In the genomic region with DNA sequence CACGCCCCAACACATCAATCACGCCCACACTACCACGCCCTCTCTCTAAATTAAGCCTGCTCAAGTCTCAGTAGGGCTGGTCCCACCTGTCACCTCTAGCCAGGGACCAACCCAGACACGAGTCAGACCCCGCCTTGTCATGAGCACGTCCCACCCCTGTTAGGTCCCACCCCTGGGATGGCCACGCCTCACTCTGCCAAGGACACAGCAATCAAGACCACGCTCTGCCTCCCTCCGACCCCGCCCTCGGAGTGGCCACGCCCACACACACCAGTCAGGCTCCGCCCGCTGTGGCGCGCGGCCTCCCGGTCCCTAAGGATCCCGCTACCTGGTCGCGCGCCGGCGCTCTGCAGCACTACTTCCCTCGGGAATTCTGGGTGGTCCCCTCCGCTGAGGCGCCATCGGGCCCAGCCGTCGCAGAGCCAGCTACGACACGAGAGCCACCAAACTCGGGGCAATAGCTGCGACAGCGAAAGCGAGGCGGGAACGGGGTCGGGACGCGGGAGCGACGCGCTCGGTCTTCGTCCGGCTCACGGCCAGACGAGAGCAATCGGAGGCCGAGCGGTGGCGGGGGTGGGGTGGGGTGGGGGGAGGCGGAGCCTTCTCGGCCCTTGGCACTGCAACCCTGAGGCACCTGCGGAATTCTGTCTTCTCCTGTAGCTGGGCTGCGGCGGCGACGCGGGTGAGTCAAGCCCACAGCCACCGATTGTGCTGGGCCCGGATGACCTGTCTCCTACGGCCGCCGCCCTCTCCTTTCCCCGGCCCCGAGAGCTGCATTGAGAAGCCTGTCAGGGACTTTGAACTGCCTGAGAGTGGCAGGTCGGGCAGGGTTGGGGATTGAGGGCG, we compare ENCODE assay signal across 8 mouse cellular contexts. TPM values are rescaled to one million over a fixed set of nuclear protein-coding genes. Genes with fewer than 3 reads are reported as not detected.
DNase-seq lines count a peak whose midpoint lies in the region; ATAC-seq and TF ChIP-seq lines count a peak whose summit lies in the region.

TSS of gene Hexdc (plus strand) at position 273 of the 846 bp plus-strand sequence.
TSS of gene Ogfod3 (minus strand) at position 551 of the 846 bp plus-strand sequence.

- intact Hi-C loops in heart, postnatal 36 days (cut with DNase I), result no loop called here

- H3K4me3 ChIP-seq in G1E (ENCODE audit: low read depth, low read length), result peak within 1 kb of the TSS; percentile 91
- H3K4me3 ChIP-seq in forebrain, embryonic 16.5 days (replicated peaks; ENCODE audit: low read length), result peak within 1 kb of the TSS; percentile 77
- peak within 1 kb of the TSS; percentile 74 for H3K4me3 ChIP-seq in layer of hippocampus, adult 2 months
- H3K4me3 ChIP-seq in lung, embryonic 14.5 days (ENCODE audit: low read depth, low read length), result peak within 1 kb of the TSS; percentile 60
- peak within 1 kb of the TSS; percentile 80 for H3K4me3 ChIP-seq in olfactory bulb, adult 2 months (ENCODE audit: insufficient read depth, low read depth, low read length)
- peak within 1 kb of the TSS; percentile 91 for H3K4me3 ChIP-seq in thymus, adult 2 months (ENCODE audit: control insufficient read depth, insufficient read depth, low read length)

- H3K27ac ChIP-seq in forebrain, embryonic 16.5 days (ENCODE audit: low read length), result peak within 1 kb of the TSS; percentile 89
- peak within 1 kb of the TSS; percentile 94 for H3K27ac ChIP-seq in layer of hippocampus, adult 2 months
- H3K27ac ChIP-seq in lung, embryonic 14.5 days (ENCODE audit: low read depth), result peak within 1 kb of the TSS; percentile 79
- peak within 1 kb of the TSS; percentile 76 for H3K27ac ChIP-seq in olfactory bulb, adult 2 months (ENCODE audit: insufficient read depth, low read depth, low read length)
- no peak within 1 kb of the TSS for H3K27ac ChIP-seq in thymus, adult 2 months (ENCODE audit: control insufficient read depth, insufficient read depth, low read length)

- TF ChIP-seq CTCF in G1E (IDR thresholded peaks at IDR 0.05; ENCODE audit: low read depth, low read length), result no peak
- no peak for TF ChIP-seq CTCF in layer of hippocampus, adult 2 months (conservative IDR thresholded peaks at IDR 0.05)
- no peak for TF ChIP-seq CTCF in lung, embryonic 14.5 days (IDR thresholded peaks at IDR 0.05; ENCODE audit: low read depth)
- no peak for TF ChIP-seq CTCF in olfactory bulb, adult 2 months (IDR thresholded peaks at IDR 0.05; ENCODE audit: insufficient read depth, low read depth, low read length)
- peak; percentile 59; the same call in 1 of the 2 replicates for TF ChIP-seq CTCF in thymus, adult 2 months (IDR thresholded peaks at IDR 0.05; ENCODE audit: borderline replicate concordance, control insufficient read depth, extremely low read depth, insufficient read depth, low read length, poor library complexity)

- TF ChIP-seq POLR2A in olfactory bulb, adult 2 months (IDR thresholded peaks at IDR 0.05; ENCODE audit: insufficient read depth, low read depth, low read length), result peak; percentile 52
- peak; percentile 41; the same call in 1 of the 2 replicates for TF ChIP-seq POLR2A in thymus, adult 2 months (IDR thresholded peaks at IDR 0.05; ENCODE audit: control insufficient read depth, extremely low read depth, insufficient read depth, low read length, poor library complexity)

- ATAC-seq in G1E (ENCODE audit: extremely low read depth, insufficient number of reproducible peaks, low FRiP score, poor library complexity, severe bottlenecking), result peak; percentile 97
- peak; percentile 96 for ATAC-seq in forebrain, embryonic 16.5 days
- peak; percentile 98 for ATAC-seq in lung, embryonic 14.5 days (ENCODE audit: insufficient read depth)

- H3K36me3 ChIP-seq in G1E (replicated peaks), result peaks cover 25% of the 10 kb centered on the region
- H3K36me3 ChIP-seq in forebrain, embryonic 16.5 days (ENCODE audit: control insufficient read depth, insufficient read depth), result peaks cover 3% of the 10 kb centered on the region; the same call in 1 of the 2 replicates
- H3K36me3 ChIP-seq in lung, embryonic 14.5 days (ENCODE audit: insufficient read depth), result peaks cover 17% of the 10 kb centered on the region; the same call in 1 of the 2 replicates
- no peaks in the 10 kb centered on the region for H3K36me3 ChIP-seq in thymus, adult 2 months (ENCODE audit: control insufficient read depth, insufficient read depth, low read length)

- H3K9me3 ChIP-seq in G1E (replicated peaks), result no peaks in the 10 kb centered on the region
- no peaks in the 10 kb centered on the region for H3K9me3 ChIP-seq in forebrain, embryonic 16.5 days (ENCODE audit: control insufficient read depth, low read length)
- no peaks in the 10 kb centered on the region for H3K9me3 ChIP-seq in lung, embryonic 14.5 days (ENCODE audit: low read depth, low read length)

- H3K27me3 ChIP-seq in G1E (ENCODE audit: insufficient read depth, low read length), result no peaks in the 10 kb centered on the region
- no peaks in the 10 kb centered on the region for H3K27me3 ChIP-seq in forebrain, embryonic 16.5 days (replicated peaks; ENCODE audit: control insufficient read depth, insufficient read depth, low read length)
- no peaks in the 10 kb centered on the region for H3K27me3 ChIP-seq in lung, embryonic 14.5 days (ENCODE audit: insufficient read depth, low read length)
- H3K27me3 ChIP-seq in thymus, adult 2 months (ENCODE audit: control insufficient read depth, insufficient read depth, low read length), result no peaks in the 10 kb centered on the region

- WGBS in forebrain, embryonic 16.5 days, result 0% methylated on average over 63 of the region's 70 CpGs
- under 1% methylated on average over 68 of the region's 70 CpGs for WGBS in lung, embryonic 14.5 days
- under 1% methylated on average over 67 of the region's 70 CpGs for WGBS in olfactory bulb, adult 2 months
- WGBS in thymus, adult 2 months, result under 1% methylated on average over 70 of the region's 70 CpGs

- peak within 1 kb of the TSS; percentile 81 for H3K9ac ChIP-seq in forebrain, embryonic 16.5 days (replicated peaks; ENCODE audit: low read depth, low read length)
- peak within 1 kb of the TSS; percentile 64 for H3K9ac ChIP-seq in lung, embryonic 14.5 days

- peaks cover 14% of the 10 kb centered on the region for H3K4me1 ChIP-seq in G1E (ENCODE audit: insufficient read depth, low read depth, low read length)
- H3K4me1 ChIP-seq in forebrain, embryonic 16.5 days (replicated peaks; ENCODE audit: control insufficient read depth, insufficient read depth, low read length), result peaks cover 12% of the 10 kb centered on the region
- H3K4me1 ChIP-seq in lung, embryonic 14.5 days (ENCODE audit: insufficient read depth), result no peaks in the 10 kb centered on the region
- H3K4me1 ChIP-seq in olfactory bulb, adult 2 months (ENCODE audit: control insufficient read depth, insufficient read depth, low read length), result peaks cover 6% of the 10 kb centered on the region
- peaks cover 5% of the 10 kb centered on the region for H3K4me1 ChIP-seq in thymus, adult 2 months (replicated peaks; ENCODE audit: control insufficient read depth, insufficient read depth, low read length)

- peak; percentile 93 for DNase-seq in G1E (ENCODE audit: low spot score)
- peak; percentile 96 to 97 for DNase-seq in cerebellum, adult 18-20 months
- DNase-seq in heart, postnatal 36 days, result peak; percentile 92 to 93
- DNase-seq in layer of hippocampus, adult 2 months (ENCODE audit: low spot score in 2 of 2), result peak; percentile 91 to 95
- DNase-seq in lung, embryonic 14.5 days, result peak; percentile 98
- peak; percentile 97 for DNase-seq in thymus, adult 2 months

- peak within 1 kb of the TSS; percentile 59 for H3K4me2 ChIP-seq in forebrain, embryonic 16.5 days (ENCODE audit: low read length)
- H3K4me2 ChIP-seq in lung, embryonic 14.5 days, result peak within 1 kb of the TSS; percentile 82

RNA-seq across cellular contexts. Expression of gene Hexdc, which starts in this region (rescaled TPM):
- total RNA-seq in G1E (2014; fragmentation: Nextera tagmentation), result 3.8 and 7.2 TPM in 2 replicates
- 7.3 and 8.6 TPM in 2 replicates for total RNA-seq in G1E (2017)
- 3.6 and 4.9 TPM in 2 replicates for polyA plus RNA-seq in G1E (2012)
- 14.8 and 22.9 TPM in 2 replicates for polyA plus RNA-seq in forebrain, embryonic 16.5 days (2015; fragmentation: Nextera tagmentation; extraction: Ambion mirVana)
- total RNA-seq in heart, postnatal 36 days (2021), result 10 to 100 TPM in 1 of 2 experiments, 1 to 10 TPM in 1; 9.2 to 10.5 TPM
- total RNA-seq in layer of hippocampus, adult 2 months (2021), result 10 to 100 TPM; 19.3 to 26.3 TPM
- 7.4 and 9.4 TPM in 2 replicates for polyA plus RNA-seq in lung, embryonic 14.5 days (2014; fragmentation: Nextera tagmentation; extraction: Ambion mirVana)
- not detected in 2 replicates for polyA plus RNA-seq in olfactory bulb, adult 2 months (2012; ENCODE audit: insufficient read depth, insufficient read length, low replicate concordance, missing spikeins)
- 11.2 and 15.0 TPM in 2 replicates for polyA plus RNA-seq in thymus, adult 2 months (2012; rRNA removed)

RNA-seq across cellular contexts. Expression of gene Ogfod3, which starts in this region (rescaled TPM):
- 6.4 and 7.7 TPM in 2 replicates for total RNA-seq in G1E (2014; fragmentation: Nextera tagmentation)
- total RNA-seq in G1E (2017), result 4.2 and 4.5 TPM in 2 replicates
- 5.5 and 6.7 TPM in 2 replicates for polyA plus RNA-seq in G1E (2012)
- 14.8 and 15.3 TPM in 2 replicates for polyA plus RNA-seq in forebrain, embryonic 16.5 days (2015; fragmentation: Nextera tagmentation; extraction: Ambion mirVana)
- 10 to 100 TPM; 14.7 to 19.1 TPM for total RNA-seq in heart, postnatal 36 days (2021)
- 1 to 10 TPM; 6.7 to 7.7 TPM for total RNA-seq in layer of hippocampus, adult 2 months (2021)
- 25.1 and 26.2 TPM in 2 replicates for polyA plus RNA-seq in lung, embryonic 14.5 days (2014; fragmentation: Nextera tagmentation; extraction: Ambion mirVana)
- polyA plus RNA-seq in olfactory bulb, adult 2 months (2012; ENCODE audit: insufficient read depth, insufficient read length, low replicate concordance, missing spikeins), result not detected in 2 replicates
- polyA plus RNA-seq in thymus, adult 2 months (2012; rRNA removed), result 6.2 and 7.4 TPM in 2 replicates
